Mouse (Mus musculus) midbrain, embryonic 11.5 days (tissue): ENCODE measurements around the gene Stk40. TPM values are rescaled to one million over a fixed set of nuclear protein-coding genes. Genes with fewer than 3 reads are reported as not detected.

Experiments
- ATAC-seq: fragments of 200-750 bp; cut with Nextera tagmentation; 2 replicates; pipeline ENCODE4 v1.8.0; 2017; ENCODE audit warnings: moderate TSS enrichment, moderate library complexity; ENCODE audit not compliant: low FRiP score
- DNase-seq: peaks from one replicate; pipeline ENCODE4 v3.0.0; 2015; ENCODE audit warnings: low spot score; ENCODE audit errors: missing footprints
- H3K27ac ChIP-seq: fragments of 300-500 bp; sonication (generic); 2 replicates; pipeline ENCODE4 v1.5.1; 2014; ENCODE audit warnings: low read depth, low read length
- H3K27me3 ChIP-seq: fragments of 300-500 bp; sonication (generic); 2 replicates; pipeline ENCODE4 v1.6.1; 2014; ENCODE audit warnings: mild to moderate bottlenecking, low read length, moderate library complexity, mixed read lengths; ENCODE audit not compliant: control insufficient read depth, insufficient read depth
- H3K36me3 ChIP-seq: fragments of 300-500 bp; sonication (generic); 2 replicates; pipeline ENCODE4 v1.6.1; 2014; ENCODE audit warnings: mild to moderate bottlenecking, low read length, moderate library complexity, mixed read lengths; ENCODE audit not compliant: control insufficient read depth, insufficient read depth
- H3K4me1 ChIP-seq: fragments of 300-500 bp; sonication (generic); 2 replicates; pipeline ENCODE4 v1.6.1; 2014; ENCODE audit warnings: low read length; ENCODE audit not compliant: control insufficient read depth, insufficient read depth
- H3K4me2 ChIP-seq: fragments of 300-500 bp; sonication (generic); 2 replicates; pipeline ENCODE4 v1.6.1; 2014; ENCODE audit warnings: mild to moderate bottlenecking, moderate library complexity
- H3K4me3 ChIP-seq: fragments of 300-500 bp; sonication (generic); 2 replicates; pipeline ENCODE4 v1.5.1; 2014; ENCODE audit warnings: low read depth, low read length
- H3K9ac ChIP-seq: fragments of 300-500 bp; sonication (generic); 2 replicates; pipeline ENCODE4 v1.6.1; 2014; ENCODE audit warnings: low read length
- H3K9me3 ChIP-seq: fragments of 300-500 bp; sonication (generic); 2 replicates; pipeline ENCODE4 v1.6.1; 2016; ENCODE audit warnings: low read length; ENCODE audit not compliant: control insufficient read depth
- WGBS: fragments of 180-500 bp; shearing (Covaris S2); extraction: QIAGEN DNeasy Blood & Tissue Kit; methylation state at CpG from one replicate; pipeline ENCODE4 v1.1.7; 2014; 5-methylcytosine and 5-hydroxymethylcytosine counted together
- polyA plus RNA-seq: library from polyadenylated mRNA; unstranded; fragments of >200 nt; fragmentation: Nextera tagmentation; extraction: Ambion mirVana; gene quantifications from 2 replicates; pipeline ENCODE4 v1.2.1, GENCODE M21; 2014

The Stk40 gene
- polyA plus RNA-seq, 1 experiment from 2014 or later, result 25.4 TPM

GRCm38 (mm10) chr4:126155869-126156268, 52.1 kb downstream of the Stk40 start:
- Histone ChIP-seq H3K27me3 (no peaks in the 10 kb centered on the region), H3K4me1 (no peaks in the 10 kb centered on the region; the same call in 1 of the 2 replicates), H3K36me3 (no peaks in the 10 kb centered on the region), H3K4me2 (no peak overlapping the region), H3K4me3 (no peak overlapping the region), H3K9me3 (no peaks in the 10 kb centered on the region), H3K9ac (no peak overlapping the region), H3K27ac (peak overlapping the region; percentile 2; the same call in 1 of the 2 replicates)
- DNase-seq (no peak), ATAC-seq (no peak)
- 69% methylated on average over 2 of the region's 2 CpGs for WGBS

- no peak overlapping the region for H3K4me2 ChIP-seq
- no peaks in the 10 kb centered on the region for H3K27me3 ChIP-seq
- no peaks in the 10 kb centered on the region; the same call in 1 of the 2 replicates for H3K4me1 ChIP-seq
- H3K4me3 ChIP-seq, result no peak overlapping the region
- ATAC-seq (no peak), DNase-seq (peak; percentile 89)
- no peaks in the 10 kb centered on the region for H3K36me3 ChIP-seq
- H3K9ac ChIP-seq, result no peak overlapping the region
- WGBS, result 62% methylated on average over 5 of the region's 5 CpGs
- no peaks in the 10 kb centered on the region for H3K9me3 ChIP-seq
- H3K27ac ChIP-seq, result no peak overlapping the region
These were observed 52.9 kb downstream of the Stk40 start for GRCm38 (mm10) chr4:126156617-126157016.

GRCm38 (mm10) chr4:126157562-126157961, 53.8 kb downstream of the Stk40 start:
- DNase-seq (no peak), ATAC-seq (no peak)
- H3K4me3 ChIP-seq, result no peak overlapping the region
- no peaks in the 10 kb centered on the region; the same call in 1 of the 2 replicates for H3K4me1 ChIP-seq
- no peaks in the 10 kb centered on the region for H3K27me3 ChIP-seq
- H3K27ac ChIP-seq, result no peak overlapping the region
- no peak overlapping the region for H3K4me2 ChIP-seq
- H3K9ac ChIP-seq, result no peak overlapping the region
- no peaks in the 10 kb centered on the region for H3K36me3 ChIP-seq
- 86% methylated on average over 6 of the region's 6 CpGs for WGBS
- H3K9me3 ChIP-seq, result no peaks in the 10 kb centered on the region

GRCm38 (mm10) chr4:126159455-126159854, 55.7 kb downstream of the Stk40 start:
- Histone ChIP-seq H3K36me3 (no peaks in the 10 kb centered on the region), H3K27me3 (no peaks in the 10 kb centered on the region), H3K4me2 (no peak overlapping the region), H3K4me1 (peaks cover 8% of the 10 kb centered on the region), H3K9me3 (no peaks in the 10 kb centered on the region), H3K9ac (no peak overlapping the region), H3K4me3 (no peak overlapping the region), H3K27ac (no peak overlapping the region)
- DNase-seq (no peak), ATAC-seq (no peak)
- WGBS, result 79% methylated on average over 8 of the region's 8 CpGs

GRCm38 (mm10) chr4:126160981-126161380, 57.2 kb downstream of the Stk40 start:
- no peaks in the 10 kb centered on the region for H3K27me3 ChIP-seq
- no peak for ATAC-seq
- H3K36me3 ChIP-seq, result no peaks in the 10 kb centered on the region; the same call in 1 of the 2 replicates
- H3K4me1 ChIP-seq, result peaks cover 8% of the 10 kb centered on the region
- H3K27ac ChIP-seq, result no peak overlapping the region
- WGBS, result 95% methylated on average over 8 of the region's 8 CpGs
- DNase-seq, result no peak
- H3K9me3 ChIP-seq, result no peaks in the 10 kb centered on the region
- H3K4me2 ChIP-seq, result no peak overlapping the region
- H3K4me3 ChIP-seq, result no peak overlapping the region
- H3K9ac ChIP-seq, result no peak overlapping the region

GRCm38 (mm10) chr4:126161456-126161855, 57.7 kb downstream of the Stk40 start:
- Histone ChIP-seq H3K27me3 (no peaks in the 10 kb centered on the region), H3K27ac (no peak overlapping the region), H3K36me3 (peaks cover 2% of the 10 kb centered on the region; the same call in 1 of the 2 replicates), H3K4me1 (peaks cover 8% of the 10 kb centered on the region), H3K9me3 (no peaks in the 10 kb centered on the region), H3K4me2 (no peak overlapping the region), H3K4me3 (no peak overlapping the region), H3K9ac (no peak overlapping the region)
- ATAC-seq, result no peak
- 91% methylated on average over 6 of the region's 6 CpGs for WGBS
- no peak for DNase-seq

- ATAC-seq (no peak), DNase-seq (no peak)
- Histone ChIP-seq H3K36me3 (peaks cover 7% of the 10 kb centered on the region; the same call in 1 of the 2 replicates), H3K27me3 (no peaks in the 10 kb centered on the region), H3K4me2 (peak overlapping the region; percentile 98), H3K4me1 (peaks cover 8% of the 10 kb centered on the region), H3K9me3 (no peaks in the 10 kb centered on the region), H3K4me3 (no peak overlapping the region), H3K9ac (no peak overlapping the region), H3K27ac (no peak overlapping the region)
- WGBS, result 62% methylated on average over 9 of the region's 9 CpGs
These were observed 58.2 kb downstream of the Stk40 start for GRCm38 (mm10) chr4:126161986-126162385.

GRCm38 (mm10) chr4:126162544-126163066, 58.8 kb downstream of the Stk40 start:
- H3K4me3 ChIP-seq, result peak overlapping the region; percentile 49
- WGBS, result under 1% methylated on average over 44 of the region's 44 CpGs
- peak overlapping the region; percentile 98 for H3K4me2 ChIP-seq
- H3K9me3 ChIP-seq, result no peaks in the 10 kb centered on the region
- H3K36me3 ChIP-seq, result peaks cover 7% of the 10 kb centered on the region; the same call in 1 of the 2 replicates
- H3K9ac ChIP-seq, result peak overlapping the region; percentile 77
- H3K4me1 ChIP-seq, result peaks cover 8% of the 10 kb centered on the region
- peak; percentile 95 for DNase-seq
- no peak overlapping the region for H3K27ac ChIP-seq
- peak; percentile 89 for ATAC-seq
- no peaks in the 10 kb centered on the region for H3K27me3 ChIP-seq

GRCm38 (mm10) chr4:126163067-126163659, 59.4 kb downstream of the Stk40 start, which contains the start of gene Sh3d21:
Gene Sh3d21 (minus strand): TSS chr4:126163491.
- WGBS, result 6% methylated on average over 22 of the region's 22 CpGs
- H3K27ac ChIP-seq, result no peak within 1 kb of the TSS
- H3K4me2 ChIP-seq, result peak within 1 kb of the TSS; percentile 98
- DNase-seq (peak; percentile 93), ATAC-seq (peak; percentile 34; the same call in 1 of the 2 replicates)
- H3K4me3 ChIP-seq, result peak within 1 kb of the TSS; percentile 49
- H3K36me3 ChIP-seq, result peaks cover 11% of the 10 kb centered on the region
- H3K9ac ChIP-seq, result peak within 1 kb of the TSS; percentile 77
- H3K9me3 ChIP-seq, result no peaks in the 10 kb centered on the region
- H3K27me3 ChIP-seq, result no peaks in the 10 kb centered on the region
- H3K4me1 ChIP-seq, result peaks cover 8% of the 10 kb centered on the region
